In the genomic region with DNA sequence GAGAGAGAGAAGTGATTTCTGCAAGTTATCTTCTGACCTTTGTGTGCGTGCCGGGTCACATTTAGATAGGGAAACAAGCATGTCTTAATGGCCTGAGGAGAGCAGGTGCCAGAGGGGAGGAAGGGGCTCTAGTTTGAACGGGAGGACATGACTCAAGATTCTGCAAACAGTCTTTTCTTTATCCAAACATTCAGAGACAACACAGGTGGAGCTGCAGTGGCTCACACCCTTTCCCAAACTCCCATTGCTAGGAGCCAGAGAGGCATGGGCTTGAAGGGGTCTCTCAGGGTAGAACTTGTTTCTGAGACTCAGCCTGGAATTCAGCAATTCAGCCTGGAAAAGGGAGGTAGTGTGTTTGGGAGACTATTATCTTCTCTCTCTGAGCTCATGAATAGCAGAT, we compare ENCODE assay signal across 26 mouse cellular contexts. TPM values are rescaled to one million over a fixed set of nuclear protein-coding genes. Genes with fewer than 3 reads are reported as not detected.
DNase-seq lines count a peak whose midpoint lies in the region; ATAC-seq lines count a peak whose summit lies in the region.
"Had no signal": no experiment of that assay in that cellular context is flagged by ENCODE, and none has a peak within 500 bp of the region (broad histone marks: within the 10 kb centered on the region; RNA-seq: fewer than 3 reads in every experiment).

No protein-coding gene starts in this region.

- H3K9me3 ChIP-seq in intestine, embryonic 14.5 days (ENCODE audit: control insufficient read depth, low read length): no peaks in the 10 kb centered on the region
- no peaks in the 10 kb centered on the region for H3K9me3 ChIP-seq in intestine, embryonic 15.5 days
- no peaks in the 10 kb centered on the region for H3K9me3 ChIP-seq in midbrain, embryonic 11.5 days (ENCODE audit: control insufficient read depth, low read length)
- no peaks in the 10 kb centered on the region for H3K9me3 ChIP-seq in midbrain, embryonic 10.5 days (replicated peaks)
- H3K9me3 ChIP-seq: G1E had no signal

- no peak overlapping the region for H3K9ac ChIP-seq in intestine, embryonic 14.5 days (ENCODE audit: low read length)
- H3K9ac ChIP-seq in intestine, embryonic 15.5 days: no peak overlapping the region
- no peak overlapping the region for H3K9ac ChIP-seq in midbrain, embryonic 11.5 days (ENCODE audit: low read length)

- peak; percentile 73 for DNase-seq in heart, adult 11 months
- DNase-seq in heart, postnatal 25 days (ENCODE audit: low spot score): no peak
- DNase-seq in intestine, embryonic 14.5 days (ENCODE audit: low spot score): peak; percentile 49
- DNase-seq in midbrain, embryonic 11.5 days (ENCODE audit: low spot score, missing footprints): peak; percentile 57
- no peak for DNase-seq in midbrain, embryonic 10.5 days (ENCODE audit: low spot score)
- DNase-seq: adrenal gland, adult 2 months; adrenal gland, adult 8-10 months; adrenal gland, postnatal 10 days; adrenal gland, postnatal 14 days; adrenal gland, postnatal 25 days; adrenal gland, postnatal 36 days; B cell, adult 2 months; cerebellum, adult 11 months; cerebellum, adult 11-12 months; cerebellum, adult 18-20 months had no signal

- intact Hi-C loops in heart, postnatal 25 days (cut with DNase I): no loop called here

- WGBS in intestine, embryonic 14.5 days: 50% methylated on average over 3 of the region's 3 CpGs
- 47% methylated on average over 3 of the region's 3 CpGs for WGBS in intestine, embryonic 15.5 days
- WGBS in midbrain, embryonic 11.5 days: 85% methylated on average over 3 of the region's 3 CpGs
- 90% methylated on average over 3 of the region's 3 CpGs for WGBS in midbrain, embryonic 10.5 days

- no peak overlapping the region for H3K4me2 ChIP-seq in intestine, embryonic 14.5 days (ENCODE audit: low read length)
- no peak overlapping the region for H3K4me2 ChIP-seq in intestine, embryonic 15.5 days (replicated peaks)
- H3K4me2 ChIP-seq in midbrain, embryonic 11.5 days: no peak overlapping the region

- H3K27me3 ChIP-seq in intestine, embryonic 14.5 days (replicated peaks; ENCODE audit: control insufficient read depth, insufficient read depth, low read length): no peaks in the 10 kb centered on the region
- H3K27me3 ChIP-seq in intestine, embryonic 15.5 days (replicated peaks): no peaks in the 10 kb centered on the region
- no peaks in the 10 kb centered on the region for H3K27me3 ChIP-seq in midbrain, embryonic 11.5 days (ENCODE audit: control insufficient read depth, insufficient read depth, low read length)
- no peaks in the 10 kb centered on the region for H3K27me3 ChIP-seq in midbrain, embryonic 10.5 days (ENCODE audit: low read depth, poor library complexity, severe bottlenecking)
- H3K27me3 ChIP-seq: CH12.LX, Patski had no signal

- no peak for ATAC-seq in intestine, embryonic 14.5 days (replicated peaks; ENCODE audit: low FRiP score, low TSS enrichment, low read depth)
- no peak for ATAC-seq in intestine, embryonic 15.5 days
- no peak for ATAC-seq in midbrain, embryonic 11.5 days (ENCODE audit: low FRiP score)
- ATAC-seq: activated CD4-positive, CD25-positive, alpha-beta regulatory T cell, adult 4 months; CD4-positive, CD25-positive, alpha-beta regulatory T cell, adult 4 months; Patski had no signal

- no peak overlapping the region for H3K4me3 ChIP-seq in intestine, embryonic 14.5 days (ENCODE audit: low read depth, low read length)
- no peak overlapping the region for H3K4me3 ChIP-seq in intestine, embryonic 15.5 days (replicated peaks)
- H3K4me3 ChIP-seq in midbrain, embryonic 11.5 days (ENCODE audit: low read depth, low read length): no peak overlapping the region
- H3K4me3 ChIP-seq in midbrain, embryonic 10.5 days: no peak overlapping the region

- H3K4me1 ChIP-seq in intestine, embryonic 14.5 days (replicated peaks; ENCODE audit: control insufficient read depth, insufficient read depth, low read length): no peaks in the 10 kb centered on the region
- no peaks in the 10 kb centered on the region for H3K4me1 ChIP-seq in intestine, embryonic 15.5 days (replicated peaks)
- no peaks in the 10 kb centered on the region for H3K4me1 ChIP-seq in midbrain, embryonic 11.5 days (ENCODE audit: control insufficient read depth, insufficient read depth, low read length)
- no peaks in the 10 kb centered on the region for H3K4me1 ChIP-seq in midbrain, embryonic 10.5 days

- no peaks in the 10 kb centered on the region for H3K36me3 ChIP-seq in intestine, embryonic 14.5 days (ENCODE audit: control insufficient read depth, insufficient read depth, low read length)
- H3K36me3 ChIP-seq in intestine, embryonic 15.5 days: no peaks in the 10 kb centered on the region
- H3K36me3 ChIP-seq in midbrain, embryonic 11.5 days (ENCODE audit: control insufficient read depth, insufficient read depth, low read length): no peaks in the 10 kb centered on the region
- no peaks in the 10 kb centered on the region for H3K36me3 ChIP-seq in midbrain, embryonic 10.5 days
- H3K36me3 ChIP-seq: G1E had no signal

- H3K27ac ChIP-seq in intestine, embryonic 14.5 days (ENCODE audit: low read depth): no peak overlapping the region
- no peak overlapping the region for H3K27ac ChIP-seq in intestine, embryonic 15.5 days
- H3K27ac ChIP-seq in midbrain, embryonic 11.5 days (ENCODE audit: low read depth, low read length): no peak overlapping the region
- H3K27ac ChIP-seq in midbrain, embryonic 10.5 days (replicated peaks): no peak overlapping the region

RNA-seq across cellular contexts. Expression of gene Tex35, which starts 15.4 kb away (rescaled TPM):
- total RNA-seq in heart, postnatal 25 days (2021): not detected
- not detected in 2 replicates for polyA plus RNA-seq in intestine, embryonic 14.5 days (2014; fragmentation: Nextera tagmentation; extraction: Ambion mirVana)
- not detected in 2 replicates for polyA plus RNA-seq in intestine, embryonic 15.5 days (2015; fragmentation: Nextera tagmentation; extraction: Ambion mirVana)
- polyA plus RNA-seq in midbrain, embryonic 11.5 days (2014; fragmentation: Nextera tagmentation; extraction: Ambion mirVana): not detected in 2 replicates
- polyA plus RNA-seq in midbrain, embryonic 10.5 days (2016; fragmentation: Nextera tagmentation; extraction: Ambion mirVana): not detected in 2 replicates
- total RNA-seq: adrenal gland, adult 18-20 months; adrenal gland, adult 2 months; adrenal gland, adult 8-10 months; adrenal gland, postnatal 10 days; adrenal gland, postnatal 14 days; adrenal gland, postnatal 25 days; adrenal gland, postnatal 36 days; adrenal gland, postnatal 4 days; ES-E14; G1E; MEL had no signal
- polyA plus RNA-seq: adrenal gland, adult 2 months; C2C12; G1E had no signal

Comparison
In these comparisons a context has a peak if more than half of its experiments do, and no peak if none do; other contexts are left out.
1. DNase-seq: peak in heart, adult 11 months (single experiment), intestine, embryonic 14.5 days (single experiment) and midbrain, embryonic 11.5 days (single experiment); none in heart, postnatal 25 days (single experiment) and midbrain, embryonic 10.5 days (single experiment).